8 mouse cellular contexts compared by ENCODE assay signal in the genomic region with DNA sequence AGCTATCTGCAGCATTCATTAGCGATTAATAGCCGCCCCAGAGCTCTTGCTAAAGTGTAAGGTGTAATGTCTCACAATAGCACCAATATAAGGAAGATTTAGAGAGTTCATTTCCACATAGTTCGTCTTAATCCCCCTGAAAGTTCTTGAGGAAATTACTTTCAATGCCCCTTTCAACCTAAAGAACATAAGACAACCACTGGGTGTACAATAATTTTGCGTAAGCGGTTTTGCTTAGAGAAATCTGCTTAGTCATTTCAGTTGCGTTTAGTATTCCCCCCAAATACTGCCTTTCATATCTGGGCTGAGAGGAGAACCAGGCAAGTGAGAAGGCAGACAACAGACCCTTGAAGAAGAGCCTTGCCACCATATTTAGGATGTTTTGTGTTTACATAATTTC. TPM values are rescaled to one million over a fixed set of nuclear protein-coding genes. Genes with fewer than 3 reads are reported as not detected.
DNase-seq lines count a peak whose midpoint lies in the region; ATAC-seq and TF ChIP-seq lines count a peak whose summit lies in the region.

No protein-coding gene starts in this region.

- intact Hi-C loops in left cerebral cortex, adult 2 months (cut with DNase I): loop anchor here (5.0 kb wide), 1 partner anchor 184 kb away; no protein-coding TSS in a partner anchor
- intact Hi-C loops in left cerebral cortex, postnatal 36 days (cut with DNase I): loop anchor here (5.0 kb wide), 2 partner anchors 94 to 234 kb away; partner anchors contain the start of gene Ypel2

- H3K4me1 ChIP-seq in hindbrain, postnatal 0 days (ENCODE audit: insufficient read depth, low read length): peaks cover 15% of the 10 kb centered on the region
- peaks cover 35% of the 10 kb centered on the region for H3K4me1 ChIP-seq in neural tube, embryonic 13.5 days (replicated peaks)

- WGBS in hindbrain, postnatal 0 days: 25% methylated on average over 6 of the region's 6 CpGs
- WGBS in neural tube, embryonic 13.5 days: 32% methylated on average over 6 of the region's 6 CpGs

- no peak for DNase-seq in left cerebral cortex, adult 2 months (ENCODE audit: extremely low spot score in 1 of 2, low spot score in 2 of 2)
- no peak for DNase-seq in left cerebral cortex, postnatal 36 days (ENCODE audit: low spot score in 2 of 2)
- DNase-seq in c-Kit-negative CD71-positive TER-119-positive erythroid progenitor cells, embryonic 14.5 days (ENCODE audit: low read depth, low spot score): peak; percentile 77
- peak; percentile 17 for DNase-seq in hindbrain, postnatal 0 days (ENCODE audit: low spot score)
- DNase-seq in cerebellum, postnatal 36 days: no peak
- DNase-seq in Muller cell, postnatal 12 days (ENCODE audit: inconsistent ontology term): no peak
- no peak for DNase-seq in embryo, embryonic 9.5 days (ENCODE audit: extremely low spot score)

- H3K27me3 ChIP-seq in hindbrain, postnatal 0 days (ENCODE audit: insufficient read depth, low read length): no peaks in the 10 kb centered on the region
- H3K27me3 ChIP-seq in neural tube, embryonic 13.5 days: no peaks in the 10 kb centered on the region

- H3K36me3 ChIP-seq in hindbrain, postnatal 0 days (ENCODE audit: insufficient read depth, low read length): no peaks in the 10 kb centered on the region
- no peaks in the 10 kb centered on the region for H3K36me3 ChIP-seq in neural tube, embryonic 13.5 days

- H3K4me2 ChIP-seq in hindbrain, postnatal 0 days (ENCODE audit: low read depth, low read length): peak overlapping the region; percentile 98
- peak overlapping the region; percentile 81 for H3K4me2 ChIP-seq in neural tube, embryonic 13.5 days

- H3K27ac ChIP-seq in left cerebral cortex, adult 2 months: peak overlapping the region; percentile 98
- peak overlapping the region; percentile 99 for H3K27ac ChIP-seq in hindbrain, postnatal 0 days
- peak overlapping the region; percentile 96 for H3K27ac ChIP-seq in neural tube, embryonic 13.5 days (replicated peaks)

- TF ChIP-seq CTCF in left cerebral cortex, adult 2 months (IDR thresholded peaks at IDR 0.05): no peak
- TF ChIP-seq CTCF in hindbrain, postnatal 0 days (IDR thresholded peaks at IDR 0.05; ENCODE audit: low read depth): no peak

- H3K9ac ChIP-seq in hindbrain, postnatal 0 days (replicated peaks; ENCODE audit: low read length): peak overlapping the region; percentile 93
- H3K9ac ChIP-seq in neural tube, embryonic 13.5 days: peak overlapping the region; percentile 97

- no peak for ATAC-seq in hindbrain, postnatal 0 days
- no peak for ATAC-seq in neural tube, embryonic 13.5 days (ENCODE audit: low read depth)

- H3K9me3 ChIP-seq in hindbrain, postnatal 0 days (ENCODE audit: low read length): no peaks in the 10 kb centered on the region
- no peaks in the 10 kb centered on the region for H3K9me3 ChIP-seq in neural tube, embryonic 13.5 days

- H3K4me3 ChIP-seq in left cerebral cortex, adult 2 months: peak overlapping the region; percentile 66
- H3K4me3 ChIP-seq in hindbrain, postnatal 0 days (ENCODE audit: low read length): peak overlapping the region; percentile 100
- peak overlapping the region; percentile 95 for H3K4me3 ChIP-seq in neural tube, embryonic 13.5 days

RNA-seq across cellular contexts. Expression of gene Cltc, which starts 1.2 kb away (rescaled TPM):
- 100 to 1,000 TPM; 508 to 527 TPM for total RNA-seq in left cerebral cortex, adult 2 months (2021)
- total RNA-seq in left cerebral cortex, postnatal 36 days (2021): 100 to 1,000 TPM; 526 to 560 TPM
- 389 and 472 TPM in 2 replicates for total RNA-seq in hindbrain, postnatal 0 days (2014; rRNA removed)
- polyA plus RNA-seq in hindbrain, postnatal 0 days (2015; fragmentation: Nextera tagmentation; extraction: Ambion mirVana): 129 and 136 TPM in 2 replicates
- polyA plus RNA-seq in neural tube, embryonic 13.5 days (2015; fragmentation: Nextera tagmentation; extraction: Ambion mirVana): 140 and 158 TPM in 2 replicates

RNA-seq across cellular contexts. Expression of gene Dhx40, which starts 49.0 kb away (rescaled TPM):
- 10 to 100 TPM; 17.3 to 19.3 TPM for total RNA-seq in left cerebral cortex, adult 2 months (2021)
- total RNA-seq in left cerebral cortex, postnatal 36 days (2021): 10 to 100 TPM; 16.2 to 18.3 TPM
- 9.8 and 12.0 TPM in 2 replicates for total RNA-seq in hindbrain, postnatal 0 days (2014; rRNA removed)
- 12.5 and 12.6 TPM in 2 replicates for polyA plus RNA-seq in hindbrain, postnatal 0 days (2015; fragmentation: Nextera tagmentation; extraction: Ambion mirVana)
- polyA plus RNA-seq in neural tube, embryonic 13.5 days (2015; fragmentation: Nextera tagmentation; extraction: Ambion mirVana): 24.2 and 27.8 TPM in 2 replicates

Comparison
In these comparisons a context has a peak if more than half of its experiments do, and no peak if none do; other contexts are left out.
1. DNase-seq: peak in c-Kit-negative CD71-positive TER-119-positive erythroid progenitor cells, embryonic 14.5 days (single experiment) and hindbrain, postnatal 0 days (single experiment); none in left cerebral cortex, adult 2 months (0 of 2), left cerebral cortex, postnatal 36 days (0 of 2), cerebellum, postnatal 36 days (0 of 2), Muller cell, postnatal 12 days (single experiment) and embryo, embryonic 9.5 days (single experiment).
2. Peak in every context shown above with its lines, with median percentiles within 50 percentile points of each other: H3K27ac ChIP-seq and H3K4me3 ChIP-seq.